Mouse (Mus musculus): ENCODE measurements at regions not wholly inside any gene's neighbourhood (a gene's known extent, or its start where the extent isn't known, plus 50 kb on each side); places are given as distances from the start of the nearest gene placed in this dataset.

- TF ChIP-seq POLR2A (IDR thresholded peaks at IDR 0.05; ENCODE audit: extremely low read depth, insufficient read depth, low read length), result no peak
- no peak for TF ChIP-seq CTCF (IDR thresholded peaks at IDR 0.05; ENCODE audit: low read depth, low read length)
Measured at GRCm38 (mm10) chr8:115981426-115981825, 273.8 kb upstream of the Maf start.

All from liver, adult 2 months (tissue).